Mouse (Mus musculus) embryonic fibroblast, embryonic 13.5 days (primary cell): ENCODE measurements at regions not wholly inside any gene's neighbourhood (a gene's known extent, or its start where the extent isn't known, plus 50 kb on each side); places are given as distances from the start of the nearest gene placed in this dataset.

Experiments
- CTCF ChIP-seq: IDR thresholded peaks from 2 replicates; pipeline ENCODE4 v1.5.1; 2011; ENCODE audit warnings: mild to moderate bottlenecking, control low read depth, low read length, moderate library complexity, borderline replicate concordance; ENCODE audit not compliant: insufficient read depth
- POLR2A ChIP-seq: IDR thresholded peaks from 2 replicates; pipeline ENCODE4 v1.6.1; 2011; ENCODE audit warnings: low read depth, mild to moderate bottlenecking, control low read depth, low read length, moderate library complexity

GRCm38 (mm10) chr12:51242839-51243238, 105.0 kb upstream of the G2e3 start:
- no peak for TF ChIP-seq CTCF
- no peak for TF ChIP-seq POLR2A
